Mouse (Mus musculus) midbrain, embryonic 16.5 days (tissue): ENCODE results near the gene Fgfr2. TPM values are rescaled to one million over a fixed set of nuclear protein-coding genes. Genes with fewer than 3 reads are reported as not detected.

ENCODE experiments used
- ATAC-seq: fragments of 200-750 bp; cut with Nextera tagmentation; 2 replicates; pipeline ENCODE4 v1.8.0; 2017; ENCODE audit warnings: moderate TSS enrichment
- H3K27ac ChIP-seq: fragments of 300-500 bp; sonication (generic); 2 replicates; pipeline ENCODE4 v1.5.1; 2014; ENCODE audit warnings: mild to moderate bottlenecking, low read length, mixed read lengths
- H3K27me3 ChIP-seq: fragments of 300-500 bp; sonication (generic); 2 replicates; pipeline ENCODE4 v1.6.1; 2014; ENCODE audit warnings: low read depth, low read length, mixed read lengths; ENCODE audit not compliant: control insufficient read depth, insufficient read depth
- H3K36me3 ChIP-seq: fragments of 300-500 bp; sonication (generic); 2 replicates; pipeline ENCODE4 v1.6.1; 2014; ENCODE audit warnings: mild to moderate bottlenecking, low read length, moderate library complexity, mixed read lengths; ENCODE audit not compliant: control insufficient read depth, insufficient read depth
- H3K4me1 ChIP-seq: fragments of 300-500 bp; sonication (generic); 2 replicates; pipeline ENCODE4 v1.6.1; 2014; ENCODE audit warnings: mild to moderate bottlenecking, low read length, mixed read lengths; ENCODE audit not compliant: control insufficient read depth, insufficient read depth
- H3K4me2 ChIP-seq: fragments of 300-500 bp; sonication (generic); 2 replicates; pipeline ENCODE4 v1.6.1; 2014; ENCODE audit warnings: mild to moderate bottlenecking, low read length, mixed read lengths
- H3K4me3 ChIP-seq: fragments of 300-500 bp; sonication (generic); 2 replicates; pipeline ENCODE4 v1.5.1; 2014; ENCODE audit warnings: low read depth, mild to moderate bottlenecking, low read length, moderate library complexity, mixed read lengths
- H3K9ac ChIP-seq: fragments of 300-500 bp; sonication (generic); 2 replicates; pipeline ENCODE4 v1.6.1; 2014; ENCODE audit warnings: low read depth, low read length, mixed read lengths
- H3K9me3 ChIP-seq: fragments of 300-500 bp; sonication (generic); replicated peaks from 2 replicates; pipeline ENCODE4 v1.6.1; 2014; ENCODE audit warnings: mild to moderate bottlenecking, low read length, mixed read lengths; ENCODE audit not compliant: control insufficient read depth, poor library complexity, severe bottlenecking
- WGBS: fragments of 180-500 bp; shearing (Covaris S2); extraction: QIAGEN DNeasy Blood & Tissue Kit; methylation state at CpG from one replicate; pipeline ENCODE4 v1.1.7; 2014; 5-methylcytosine and 5-hydroxymethylcytosine counted together
- polyA plus RNA-seq: library from polyadenylated mRNA; unstranded; fragments of >200 nt; fragmentation: Nextera tagmentation; extraction: Ambion mirVana; gene quantifications from 2 replicates; pipeline ENCODE4 v1.2.1, GENCODE M21; 2015

The Fgfr2 gene
- polyA plus RNA-seq, 1 experiment from 2014 or later = 23.8 TPM

DNA sequence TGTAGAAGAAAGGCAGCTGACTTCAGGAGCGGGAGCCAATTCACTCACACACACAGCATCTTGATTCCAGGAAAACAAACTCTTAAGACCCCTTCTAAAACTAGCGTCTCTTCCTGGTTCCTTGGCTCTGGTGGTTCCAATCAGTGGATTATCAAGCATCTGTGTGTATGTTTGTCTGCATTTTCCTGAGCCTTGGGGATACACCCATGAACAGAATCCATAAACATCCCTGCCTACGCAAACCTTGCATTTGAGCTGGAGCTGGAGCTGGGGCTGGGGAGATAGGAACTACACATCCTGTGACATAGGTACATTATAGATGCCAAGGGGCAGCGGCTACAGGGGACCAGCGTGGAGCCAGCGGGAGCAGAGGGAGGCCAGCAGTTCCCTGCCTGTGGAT lies 2808.5 kb downstream of the Fgfr2 start:
- no peak for ATAC-seq
- H3K27me3 ChIP-seq = no peaks in the 10 kb centered on the region; the same call in 1 of the 2 replicates
- H3K4me1 ChIP-seq = peaks cover 4% of the 10 kb centered on the region
- H3K9me3 ChIP-seq = no peaks in the 10 kb centered on the region
- H3K4me3 ChIP-seq = no peak overlapping the region
- no peak overlapping the region for H3K9ac ChIP-seq
- H3K36me3 ChIP-seq = no peaks in the 10 kb centered on the region
- H3K27ac ChIP-seq = no peak overlapping the region
- WGBS = 95% methylated on average over 6 of the region's 6 CpGs
- no peak overlapping the region for H3K4me2 ChIP-seq

DNA sequence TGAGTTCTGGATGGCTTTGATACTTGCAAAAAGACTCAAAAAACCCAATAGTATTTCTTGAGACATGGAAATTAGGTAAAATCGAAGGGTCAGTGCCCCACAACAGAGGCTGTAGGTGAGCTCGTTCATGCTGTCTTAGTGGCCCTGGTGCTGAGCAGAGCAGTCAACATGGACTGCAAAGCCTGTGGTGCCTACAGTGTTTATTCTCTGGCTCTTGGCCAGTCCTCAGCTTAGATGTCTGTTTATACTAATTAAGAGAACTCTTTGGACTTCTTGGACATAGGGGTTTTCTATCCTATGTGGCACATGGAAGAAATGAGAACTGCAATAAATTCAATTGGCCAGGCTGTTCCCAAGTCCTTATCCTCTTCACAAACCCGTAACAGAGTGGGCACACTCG lies 2811.8 kb downstream of the Fgfr2 start:
- no peak for ATAC-seq
- H3K27me3 ChIP-seq = no peaks in the 10 kb centered on the region; the same call in 1 of the 2 replicates
- 90% methylated on average over 4 of the region's 4 CpGs for WGBS

GRCm38 (mm10) chr7:130309180-130309579 lies 2814.0 kb downstream of the Fgfr2 start:
- H3K9me3 ChIP-seq = no peaks in the 10 kb centered on the region
- no peaks in the 10 kb centered on the region for H3K36me3 ChIP-seq
- H3K27me3 ChIP-seq = no peaks in the 10 kb centered on the region; the same call in 1 of the 2 replicates
- H3K4me2 ChIP-seq = no peak overlapping the region
- no peak for ATAC-seq
- no peaks in the 10 kb centered on the region for H3K4me1 ChIP-seq
- no peak overlapping the region for H3K4me3 ChIP-seq
- 80% methylated on average over 2 of the region's 2 CpGs for WGBS
- H3K27ac ChIP-seq = no peak overlapping the region
- H3K9ac ChIP-seq = no peak overlapping the region

More for the DNA sequence above, 2811.8 kb downstream of the Fgfr2 start:
- Histone ChIP-seq H3K4me2 (no peak overlapping the region), H3K9me3 (no peaks in the 10 kb centered on the region), H3K36me3 (no peaks in the 10 kb centered on the region), H3K9ac (no peak overlapping the region), H3K4me1 (no peaks in the 10 kb centered on the region), H3K27ac (no peak overlapping the region), H3K4me3 (no peak overlapping the region)

DNA sequence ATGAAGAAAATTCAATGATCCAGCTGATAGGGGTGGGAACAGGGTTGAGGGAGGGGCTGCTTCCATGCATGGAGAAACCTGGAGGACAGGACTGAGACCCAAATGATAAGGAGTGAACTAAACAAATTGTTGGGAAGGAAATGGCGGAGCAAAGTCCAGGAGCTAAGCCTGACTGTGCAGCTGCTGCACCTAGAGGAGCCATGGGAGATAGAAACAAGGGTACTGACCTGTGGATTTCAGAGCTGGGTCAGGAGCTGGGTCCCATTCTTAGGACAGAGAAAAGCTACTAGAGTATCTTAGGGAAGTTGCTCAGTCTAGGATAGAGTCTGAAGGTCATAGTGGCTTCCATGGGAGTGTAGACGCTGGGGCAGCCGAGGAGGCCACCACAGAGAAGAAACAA lies 2816.1 kb downstream of the Fgfr2 start:
- no peak for ATAC-seq
- Histone ChIP-seq H3K4me2 (no peak overlapping the region), H3K4me3 (no peak overlapping the region), H3K9ac (no peak overlapping the region), H3K4me1 (no peaks in the 10 kb centered on the region), H3K27me3 (no peaks in the 10 kb centered on the region), H3K36me3 (no peaks in the 10 kb centered on the region), H3K9me3 (no peaks in the 10 kb centered on the region), H3K27ac (no peak overlapping the region)
- 93% methylated on average over 3 of the region's 3 CpGs for WGBS

GRCm38 (mm10) chr7:130304642-130305041 lies 2818.5 kb downstream of the Fgfr2 start:
- no peak overlapping the region for H3K4me3 ChIP-seq
- no peak for ATAC-seq
- no peak overlapping the region for H3K27ac ChIP-seq
- H3K9me3 ChIP-seq = no peaks in the 10 kb centered on the region
- H3K9ac ChIP-seq = no peak overlapping the region
- 80% methylated on average over 1 of the region's 1 CpGs for WGBS
- no peaks in the 10 kb centered on the region for H3K36me3 ChIP-seq
- no peak overlapping the region for H3K4me2 ChIP-seq
- no peaks in the 10 kb centered on the region for H3K4me1 ChIP-seq
- H3K27me3 ChIP-seq = no peaks in the 10 kb centered on the region

DNA sequence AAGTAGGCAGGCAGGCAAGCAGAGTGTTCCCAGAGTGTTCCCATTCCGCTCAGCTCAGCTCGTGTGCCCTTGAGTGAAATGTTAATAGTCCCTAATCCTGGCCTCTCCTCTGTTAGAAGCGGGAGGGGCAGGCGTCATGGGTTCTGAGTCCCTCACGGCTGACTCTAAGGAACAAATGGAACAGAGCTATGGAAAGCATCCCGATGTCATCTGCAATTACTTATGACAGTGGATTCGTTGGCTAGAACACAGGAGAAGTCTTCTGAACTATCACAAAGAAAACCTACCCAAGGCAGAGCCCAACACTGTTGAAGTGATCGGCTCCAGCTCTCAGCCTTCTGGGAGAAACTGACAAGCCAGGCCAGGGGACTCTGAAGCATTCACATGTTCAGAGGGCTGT lies 2819.7 kb downstream of the Fgfr2 start:
- Histone ChIP-seq H3K4me2 (no peak overlapping the region), H3K27ac (no peak overlapping the region), H3K4me3 (no peak overlapping the region), H3K27me3 (no peaks in the 10 kb centered on the region), H3K4me1 (no peaks in the 10 kb centered on the region), H3K9ac (no peak overlapping the region), H3K36me3 (no peaks in the 10 kb centered on the region), H3K9me3 (no peaks in the 10 kb centered on the region)
- WGBS = 48% methylated on average over 8 of the region's 8 CpGs
- no peak for ATAC-seq

GRCm38 (mm10) chr7:130300606-130301005 lies 2822.5 kb downstream of the Fgfr2 start:
- Histone ChIP-seq H3K27ac (no peak overlapping the region), H3K4me1 (no peaks in the 10 kb centered on the region), H3K4me2 (no peak overlapping the region), H3K4me3 (no peak overlapping the region), H3K9ac (no peak overlapping the region), H3K9me3 (no peaks in the 10 kb centered on the region), H3K36me3 (no peaks in the 10 kb centered on the region), H3K27me3 (no peaks in the 10 kb centered on the region)
- WGBS = 93% methylated on average over 3 of the region's 3 CpGs
- no peak for ATAC-seq

DNA sequence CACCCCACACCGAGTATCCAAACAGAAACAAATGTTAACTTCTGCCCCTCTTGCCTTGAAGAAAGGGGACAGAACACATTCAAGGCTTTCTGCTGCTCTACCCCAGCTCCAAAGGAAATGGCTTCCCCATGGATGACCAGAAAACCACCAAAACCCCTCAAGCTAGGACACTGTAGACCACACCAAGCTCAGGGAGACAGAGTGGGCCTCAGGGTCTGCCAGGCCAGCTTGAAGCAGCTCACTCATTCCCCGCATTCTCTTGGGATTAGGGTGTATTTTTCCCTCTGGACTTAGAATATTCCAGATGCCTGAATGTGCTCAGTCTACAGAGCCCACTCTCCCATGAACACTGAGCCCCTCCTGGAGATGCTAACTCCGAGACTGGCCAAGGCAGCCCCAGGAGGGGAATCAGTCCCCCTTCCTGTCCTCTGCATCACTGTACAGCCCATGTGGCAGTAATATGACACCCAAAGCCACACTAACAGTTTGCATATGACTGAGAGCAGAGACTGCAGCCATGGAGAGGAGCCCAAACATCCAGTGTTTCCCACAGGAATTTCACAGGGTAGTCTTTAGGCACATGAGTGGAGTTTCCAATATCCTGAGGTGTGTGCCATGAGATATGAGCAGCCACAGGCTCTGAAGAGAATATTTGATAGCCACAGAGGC lies 2824.1 kb downstream of the Fgfr2 start:
- H3K4me1 ChIP-seq = no peaks in the 10 kb centered on the region
- no peak overlapping the region for H3K4me2 ChIP-seq
- H3K4me3 ChIP-seq = no peak overlapping the region
- H3K27me3 ChIP-seq = no peaks in the 10 kb centered on the region
- no peak overlapping the region for H3K27ac ChIP-seq
- WGBS = 71% methylated on average over 3 of the region's 3 CpGs
- ATAC-seq = no peak
- H3K9me3 ChIP-seq = no peaks in the 10 kb centered on the region
- no peak overlapping the region for H3K9ac ChIP-seq
- H3K36me3 ChIP-seq = no peaks in the 10 kb centered on the region

GRCm38 (mm10) chr7:130291179-130291578 lies 2832.0 kb downstream of the Fgfr2 start:
- no peak overlapping the region for H3K4me3 ChIP-seq
- no peak overlapping the region for H3K27ac ChIP-seq
- H3K27me3 ChIP-seq = no peaks in the 10 kb centered on the region
- no peaks in the 10 kb centered on the region for H3K36me3 ChIP-seq
- H3K9ac ChIP-seq = no peak overlapping the region
- WGBS = 77% methylated on average over 6 of the region's 6 CpGs
- no peak for ATAC-seq
- no peaks in the 10 kb centered on the region for H3K9me3 ChIP-seq
- no peak overlapping the region for H3K4me2 ChIP-seq
- H3K4me1 ChIP-seq = no peaks in the 10 kb centered on the region
